ENCODE assay signal across 12 mouse cellular contexts in genomic region chr10:61570181-61570580, GRCm38 (mm10). TPM values are rescaled to one million over a fixed set of nuclear protein-coding genes. Genes with fewer than 3 reads are reported as not detected.
DNase-seq lines count a peak whose midpoint lies in the region; ATAC-seq and TF ChIP-seq lines count a peak whose summit lies in the region.
"Had no signal": no experiment of that assay in that cellular context is flagged by ENCODE, and none has a peak within 500 bp of the region (broad histone marks: within the 10 kb centered on the region; RNA-seq: fewer than 3 reads in every experiment).

No protein-coding gene starts in this region.

- H3K27ac ChIP-seq in heart, embryonic 10.5 days: peak overlapping the region; percentile 24; the same call in 1 of the 2 replicates
- peak overlapping the region; percentile 58 for H3K27ac ChIP-seq in hindbrain, embryonic 13.5 days
- H3K27ac ChIP-seq in liver, postnatal 0 days (ENCODE audit: low read depth): no peak overlapping the region
- H3K27ac ChIP-seq in heart, adult 2 months: no peak overlapping the region

- H3K36me3 ChIP-seq in heart, embryonic 10.5 days: 0 out of 2 replicates have a peak, but pooled peaks cover 3% of the 10 kb centered on the region
- H3K36me3 ChIP-seq in hindbrain, embryonic 13.5 days: no peaks in the 10 kb centered on the region
- no peaks in the 10 kb centered on the region for H3K36me3 ChIP-seq in liver, postnatal 0 days (replicated peaks; ENCODE audit: insufficient read depth, low read length)
- no peaks in the 10 kb centered on the region for H3K36me3 ChIP-seq in heart, adult 2 months (ENCODE audit: control insufficient read depth, insufficient read depth, low read length)

- H3K79me2 ChIP-seq in heart, adult 2 months (replicated peaks; ENCODE audit: control insufficient read depth, insufficient read depth, low read length): no peaks in the 10 kb centered on the region

- 34% methylated on average over 10 of the region's 10 CpGs for WGBS in heart, embryonic 10.5 days
- WGBS in hindbrain, embryonic 13.5 days: 14% methylated on average over 10 of the region's 10 CpGs
- WGBS in liver, postnatal 0 days (ENCODE audit: insufficient replicate concordance): 74% methylated on average over 10 of the region's 10 CpGs
- WGBS in heart, adult 2 months: 65% methylated on average over 10 of the region's 10 CpGs

- H3K27me3 ChIP-seq in heart, embryonic 10.5 days (ENCODE audit: insufficient read depth, poor library complexity, severe bottlenecking): no peaks in the 10 kb centered on the region; the same call in 1 of the 2 replicates
- H3K27me3 ChIP-seq in hindbrain, embryonic 13.5 days: no peaks in the 10 kb centered on the region
- no peaks in the 10 kb centered on the region for H3K27me3 ChIP-seq in liver, postnatal 0 days (ENCODE audit: insufficient read depth, low read length)
- H3K27me3 ChIP-seq in heart, adult 2 months (ENCODE audit: control insufficient read depth, insufficient read depth, low read length): no peaks in the 10 kb centered on the region

- no peak for TF ChIP-seq EP300 in liver, postnatal 0 days (IDR thresholded peaks at IDR 0.05; ENCODE audit: low read depth)
- TF ChIP-seq EP300 in heart, adult 2 months (IDR thresholded peaks at IDR 0.05; ENCODE audit: insufficient read depth, low read depth, low read length): no peak

- no peak overlapping the region for H3K4me3 ChIP-seq in heart, embryonic 10.5 days
- H3K4me3 ChIP-seq in hindbrain, embryonic 13.5 days: no peak overlapping the region
- no peak overlapping the region for H3K4me3 ChIP-seq in liver, postnatal 0 days (ENCODE audit: low read depth, low read length)
- H3K4me3 ChIP-seq in heart, adult 2 months: no peak overlapping the region

- H3K4me2 ChIP-seq in hindbrain, embryonic 13.5 days: no peak overlapping the region
- H3K4me2 ChIP-seq in liver, postnatal 0 days (ENCODE audit: low read depth, low read length): no peak overlapping the region

- 0 out of 2 replicates have a peak overlapping the region, but pooled peaks have one; percentile 8 for H3K9ac ChIP-seq in hindbrain, embryonic 13.5 days
- H3K9ac ChIP-seq in liver, postnatal 0 days (replicated peaks): no peak overlapping the region
- no peak overlapping the region for H3K9ac ChIP-seq in heart, adult 2 months (ENCODE audit: low read depth, low read length)

- no peak for TF ChIP-seq CTCF in liver, postnatal 0 days (IDR thresholded peaks at IDR 0.05; ENCODE audit: low read depth)
- TF ChIP-seq CTCF in heart, adult 2 months (IDR thresholded peaks at IDR 0.05): no peak

- DNase-seq in heart, embryonic 10.5 days (ENCODE audit: low spot score): no peak
- no peak for DNase-seq in heart, adult 18-20 months
- DNase-seq in 3T3-L1 (ENCODE audit: low read depth, low spot score): peak; percentile 64
- peak; percentile 80 for DNase-seq in brain, adult 2 months (ENCODE audit: low read depth, low spot score)
- no peak for DNase-seq in liver, postnatal 0 days
- no peak for DNase-seq in cerebellum, postnatal 4 days (ENCODE audit: low spot score in 2 of 2)
- DNase-seq in heart, adult 2 months: no peak
- DNase-seq: cerebellum, adult 18-20 months; kidney, adult 9 months had no signal

- no peaks in the 10 kb centered on the region for H3K9me3 ChIP-seq in heart, embryonic 10.5 days
- no peaks in the 10 kb centered on the region for H3K9me3 ChIP-seq in hindbrain, embryonic 13.5 days
- H3K9me3 ChIP-seq in liver, postnatal 0 days (ENCODE audit: low read length): no peaks in the 10 kb centered on the region

- ATAC-seq in hindbrain, embryonic 13.5 days (ENCODE audit: low FRiP score): peak; percentile 50; the same call in 1 of the 2 replicates
- no peak for ATAC-seq in liver, postnatal 0 days

- intact Hi-C loops in heart, adult 2 months (cut with DNase I): no loop called here

- TF ChIP-seq POLR2A in heart, adult 2 months (IDR thresholded peaks at IDR 0.05; ENCODE audit: insufficient read depth, low read depth, low read length): no peak

- H3K4me1 ChIP-seq in heart, embryonic 10.5 days: peaks cover 27% of the 10 kb centered on the region
- peaks cover 17% of the 10 kb centered on the region for H3K4me1 ChIP-seq in hindbrain, embryonic 13.5 days (replicated peaks)
- H3K4me1 ChIP-seq in liver, postnatal 0 days (ENCODE audit: insufficient read depth): no peaks in the 10 kb centered on the region
- H3K4me1 ChIP-seq in heart, adult 2 months (ENCODE audit: control insufficient read depth, insufficient read depth, low read length): no peaks in the 10 kb centered on the region

RNA-seq across cellular contexts. Expression of gene Npffr1, which starts 25.1 kb away (rescaled TPM):
- 0.06 and 0.11 TPM in 2 replicates for polyA plus RNA-seq in heart, embryonic 10.5 days (2016; fragmentation: Nextera tagmentation; extraction: Ambion mirVana)
- total RNA-seq in heart, adult 18-20 months (2021): under 1 TPM in 1 of 2 experiments, not detected in 1; 0.08 TPM
- 0.40 and 0.42 TPM in 2 replicates for polyA plus RNA-seq in hindbrain, embryonic 13.5 days (2015; fragmentation: Nextera tagmentation; extraction: Ambion mirVana)
- not detected in 2 replicates for polyA plus RNA-seq in liver, postnatal 0 days (2015; fragmentation: Nextera tagmentation; extraction: Ambion mirVana)
- total RNA-seq in heart, adult 2 months (2021): under 1 TPM in 1 of 2 experiments, not detected in 1; 0.07 TPM
- polyA plus RNA-seq in heart, adult 2 months (2012; rRNA removed): 0.14 and 0.15 TPM in 2 replicates
- polyA plus RNA-seq: C2C12; neural tube, embryonic 11.5 days had no signal

Comparison
In these comparisons a context has a peak if more than half of its experiments do, and no peak if none do; other contexts are left out.
1. H3K27ac ChIP-seq: peak in heart, embryonic 10.5 days (single experiment) and hindbrain, embryonic 13.5 days (single experiment); none in liver, postnatal 0 days (single experiment) and heart, adult 2 months (single experiment).
2. DNase-seq: peak in 3T3-L1 (single experiment) and brain, adult 2 months (single experiment); none in heart, embryonic 10.5 days (single experiment), heart, adult 18-20 months (0 of 2), liver, postnatal 0 days (single experiment), cerebellum, postnatal 4 days (0 of 2) and heart, adult 2 months (0 of 2).